Mouse (Mus musculus) MEL (cell line): Measurements from ENCODE around the gene Prdx1. TPM values are rescaled to one million over a fixed set of nuclear protein-coding genes. Genes with fewer than 3 reads are reported as not detected.

Source experiments
- DNase-seq: peaks from one replicate; pipeline ENCODE4 v3.0.0; 2011; ENCODE audit warnings: low read depth, low spot score
- H3K27ac ChIP-seq: 2 replicates; pipeline ENCODE4 v1.5.1; 2012; ENCODE audit warnings: low read depth, mild to moderate bottlenecking, control low read depth, low read length, moderate library complexity; ENCODE audit not compliant: control insufficient read depth
- H3K27me3 ChIP-seq, 2 experiments: fragments of 150-350 bp in 1 of 2; sonication (generic) in 1 of 2; 2 replicates each; pipeline ENCODE4 v1.6.1; 2012; ENCODE audit warnings: low read length in 2 of 2, mild to moderate bottlenecking in 2 of 2, improper control_type of control experiment in 1 of 2, moderate library complexity in 1 of 2; ENCODE audit not compliant: insufficient read depth in 2 of 2, control insufficient read depth in 1 of 2
- H3K36me3 ChIP-seq, 2 experiments: 2 replicates each; pipeline ENCODE4 v1.6.1; 2012 to 2014; ENCODE audit warnings: low read length in 2 of 2, improper control_type of control experiment in 1 of 2, inconsistent platforms in 1 of 2, mild to moderate bottlenecking in 1 of 2; ENCODE audit not compliant: insufficient read depth in 2 of 2, control insufficient read depth in 1 of 2
- H3K4me1 ChIP-seq, 2 experiments: fragments of 150-350 bp in 1 of 2; sonication (generic) in 1 of 2; 2 replicates each; pipeline ENCODE4 v1.6.1; 2012; ENCODE audit warnings: low read length in 2 of 2, improper control_type of control experiment in 1 of 2, mild to moderate bottlenecking in 1 of 2; ENCODE audit not compliant: insufficient read depth in 2 of 2, control insufficient read depth in 1 of 2
- H3K4me3 ChIP-seq, 2 experiments: fragments of 150-350 bp in 1 of 2; sonication (generic) in 1 of 2; 2 replicates each; pipeline ENCODE4 v1.5.1; 2012; ENCODE audit warnings: low read depth in 2 of 2, low read length in 2 of 2, mild to moderate bottlenecking in 2 of 2, moderate library complexity in 2 of 2, control low read depth in 1 of 2, improper control_type of control experiment in 1 of 2; ENCODE audit not compliant: control insufficient read depth in 1 of 2, insufficient read depth in 1 of 2
- H3K79me2 ChIP-seq: 2 replicates; pipeline ENCODE4 v1.6.1; 2012; ENCODE audit warnings: mild to moderate bottlenecking, low read length, moderate library complexity; ENCODE audit not compliant: control insufficient read depth, poor library complexity, insufficient read depth
- H3K9ac ChIP-seq: 2 replicates; pipeline ENCODE4 v1.6.1; 2012; ENCODE audit warnings: low read depth, mild to moderate bottlenecking, control low read depth, low read length, moderate library complexity; ENCODE audit not compliant: control insufficient read depth, poor library complexity, severe bottlenecking
- H3K9me3 ChIP-seq: fragments of 150-350 bp; sonication (generic); replicated peaks from 2 replicates; pipeline ENCODE4 v1.6.1; 2012; ENCODE audit warnings: mild to moderate bottlenecking, low read length, improper control_type of control experiment, moderate library complexity; ENCODE audit not compliant: insufficient read depth
- BHLHE40 ChIP-seq: IDR thresholded peaks from 2 replicates; pipeline ENCODE4 v1.6.1; 2012; ENCODE audit warnings: low read depth, mild to moderate bottlenecking, inconsistent platforms, low read length, improper control_type of control experiment, borderline replicate concordance
- CHD1 ChIP-seq: IDR thresholded peaks from 2 replicates; pipeline ENCODE4 v1.6.1; 2012; ENCODE audit warnings: low read depth, mild to moderate bottlenecking, inconsistent platforms, low read length, improper control_type of control experiment
- CHD2 ChIP-seq: IDR thresholded peaks from 2 replicates; pipeline ENCODE4 v1.6.1; 2011; ENCODE audit warnings: low read length, improper control_type of control experiment
- CTCF ChIP-seq, 3 experiments: IDR thresholded peaks in 2 of 3; conservative IDR thresholded peaks in 1 of 3; 2 replicates each; pipeline ENCODE4 v1.5.1; 2011 to 2012; ENCODE audit warnings: low read length in 3 of 3, low read depth in 2 of 3, mild to moderate bottlenecking in 2 of 3, improper control_type of control experiment in 1 of 3, inconsistent platforms in 1 of 3, mixed read lengths in 1 of 3, moderate library complexity in 1 of 3; ENCODE audit not compliant: control insufficient read depth in 1 of 3, insufficient read depth in 1 of 3, poor library complexity in 1 of 3, severe bottlenecking in 1 of 3
- E2F4 ChIP-seq: IDR thresholded peaks from 2 replicates; pipeline ENCODE4 v1.6.1; 2011; ENCODE audit warnings: low read depth, low read length, improper control_type of control experiment, borderline replicate concordance
- ELF1 ChIP-seq: IDR thresholded peaks from 2 replicates; pipeline ENCODE4 v1.6.1; 2014; ENCODE audit warnings: low read depth, mild to moderate bottlenecking, inconsistent platforms, low read length, improper control_type of control experiment, moderate library complexity
- EP300 ChIP-seq, 2 experiments: IDR thresholded peaks; 2 replicates each; pipeline ENCODE4 v1.6.1; 2011; ENCODE audit warnings: improper control_type of control experiment in 2 of 2, low read length in 2 of 2, low read depth in 1 of 2, mild to moderate bottlenecking in 1 of 2
- ETS1 ChIP-seq: IDR thresholded peaks from 2 replicates; pipeline ENCODE4 v1.6.1; 2012; ENCODE audit warnings: low read depth, mild to moderate bottlenecking, inconsistent platforms, low read length, improper control_type of control experiment, moderate library complexity
- GABPA ChIP-seq: IDR thresholded peaks from 2 replicates; pipeline ENCODE4 v1.6.1; 2012; ENCODE audit warnings: low read depth, mild to moderate bottlenecking, inconsistent platforms, low read length, improper control_type of control experiment, moderate library complexity
- GATA1 ChIP-seq: IDR thresholded peaks from 2 replicates; pipeline ENCODE4 v1.6.1; 2011; ENCODE audit warnings: low read depth, low read length, improper control_type of control experiment
- HCFC1 ChIP-seq: IDR thresholded peaks from 2 replicates; pipeline ENCODE4 v1.6.1; 2012; ENCODE audit warnings: low read depth, mild to moderate bottlenecking, inconsistent platforms, low read length, improper control_type of control experiment, moderate library complexity
- JUND ChIP-seq: IDR thresholded peaks from 2 replicates; pipeline ENCODE4 v1.6.1; 2011; ENCODE audit warnings: low read depth, mild to moderate bottlenecking, improper control_type of control experiment, low read length
- KAT2A ChIP-seq: conservative IDR thresholded peaks from 2 replicates; pipeline ENCODE4 v1.6.1; 2012; ENCODE audit warnings: low read depth, low read length, improper control_type of control experiment, inconsistent platforms
- MAFK ChIP-seq: IDR thresholded peaks from 2 replicates; pipeline ENCODE4 v1.6.1; 2011; ENCODE audit warnings: low read depth, mild to moderate bottlenecking, low read length, improper control_type of control experiment, borderline replicate concordance
- MAX ChIP-seq: IDR thresholded peaks from 2 replicates; pipeline ENCODE4 v1.6.1; 2011; ENCODE audit warnings: low read length, improper control_type of control experiment
- MAZ ChIP-seq: IDR thresholded peaks from 2 replicates; pipeline ENCODE4 v1.6.1; 2012; ENCODE audit warnings: low read depth, mild to moderate bottlenecking, inconsistent platforms, low read length, improper control_type of control experiment
- MEF2A ChIP-seq: IDR thresholded peaks from 2 replicates; pipeline ENCODE4 v1.6.1; 2014; ENCODE audit warnings: low read depth, mild to moderate bottlenecking, inconsistent platforms, low read length, improper control_type of control experiment; ENCODE audit not compliant: poor library complexity, insufficient replicate concordance, severe bottlenecking; ENCODE audit errors: extremely low read depth
- MXI1 ChIP-seq: IDR thresholded peaks from 2 replicates; pipeline ENCODE4 v1.6.1; 2011; ENCODE audit warnings: mild to moderate bottlenecking, low read depth, low read length, improper control_type of control experiment
- MYB ChIP-seq: IDR thresholded peaks from 2 replicates; pipeline ENCODE4 v1.6.1; 2011; ENCODE audit warnings: mild to moderate bottlenecking, low read depth, low read length, improper control_type of control experiment
- MYC ChIP-seq: IDR thresholded peaks from 2 replicates; pipeline ENCODE4 v1.6.1; 2011; ENCODE audit warnings: low read depth, mild to moderate bottlenecking, low read length, improper control_type of control experiment, moderate library complexity
- NELFE ChIP-seq: IDR thresholded peaks from 2 replicates; pipeline ENCODE4 v1.6.1; 2011; ENCODE audit warnings: low read depth, low read length, improper control_type of control experiment
- POLR2AphosphoS2 ChIP-seq: IDR thresholded peaks from 2 replicates; pipeline ENCODE4 v1.6.1; 2011; ENCODE audit warnings: low read length, improper control_type of control experiment
- POLR2AphosphoS5 ChIP-seq: IDR thresholded peaks from 2 replicates; pipeline ENCODE4 v1.6.1; 2012; ENCODE audit warnings: low read depth, borderline replicate concordance, mild to moderate bottlenecking, inconsistent platforms, low read length, moderate library complexity, mixed read lengths
- RAD21 ChIP-seq: IDR thresholded peaks from 2 replicates; pipeline ENCODE4 v1.6.1; 2011; ENCODE audit warnings: mild to moderate bottlenecking, low read depth, low read length, improper control_type of control experiment
- SIN3A ChIP-seq: IDR thresholded peaks from 2 replicates; pipeline ENCODE4 v1.6.1; 2012; ENCODE audit warnings: low read length, improper control_type of control experiment, inconsistent platforms
- TAL1 ChIP-seq: IDR thresholded peaks from 2 replicates; pipeline ENCODE4 v1.6.1; 2012; ENCODE audit warnings: mild to moderate bottlenecking, inconsistent platforms, low read length, moderate library complexity, mixed read lengths
- TBP ChIP-seq: IDR thresholded peaks from 2 replicates; pipeline ENCODE4 v1.8.0; 2011; ENCODE audit warnings: low read depth, low read length, improper control_type of control experiment
- TCF12 ChIP-seq: IDR thresholded peaks from 2 replicates; pipeline ENCODE4 v1.6.1; 2014; ENCODE audit warnings: low read depth, mild to moderate bottlenecking, inconsistent platforms, low read length, improper control_type of control experiment, moderate library complexity
- UBTF ChIP-seq: IDR thresholded peaks from 2 replicates; pipeline ENCODE4 v1.6.1; 2012; ENCODE audit warnings: low read depth, mild to moderate bottlenecking, inconsistent platforms, low read length, improper control_type of control experiment, moderate library complexity, borderline replicate concordance; ENCODE audit not compliant: insufficient read depth
- USF1 ChIP-seq: IDR thresholded peaks from 2 replicates; pipeline ENCODE4 v1.6.1; 2014; ENCODE audit warnings: low read depth, mild to moderate bottlenecking, inconsistent platforms, low read length, improper control_type of control experiment, moderate library complexity
- ZC3H11A ChIP-seq: IDR thresholded peaks from 2 replicates; pipeline ENCODE4 v1.6.1; 2012; ENCODE audit warnings: low read depth, mild to moderate bottlenecking, inconsistent platforms, low read length, improper control_type of control experiment
- ZMIZ1 ChIP-seq: IDR thresholded peaks from 2 replicates; pipeline ENCODE4 v1.6.1; 2012; ENCODE audit warnings: low read depth, mild to moderate bottlenecking, inconsistent platforms, low read length, improper control_type of control experiment, moderate library complexity
- ZNF384 ChIP-seq: IDR thresholded peaks from 2 replicates; pipeline ENCODE4 v1.6.1; 2012; ENCODE audit warnings: low read depth, mild to moderate bottlenecking, inconsistent platforms, low read length, improper control_type of control experiment
- polyA plus RNA-seq, 2 experiments: library from polyadenylated mRNA; stranded (reverse) in 1 of 2; unstranded in 1 of 2; fragments of >175 nt in 1 of 2; fragments of >200 nt in 1 of 2; gene quantifications; 2 replicates each; pipeline versions ENCODE4 v1.2.1 to v1.2.4; 2012; ENCODE audit warnings: low replicate concordance in 2 of 2, low read depth in 1 of 2; ENCODE audit not compliant: insufficient read length in 2 of 2, insufficient read depth in 1 of 2, missing spikeins in 1 of 2
- total RNA-seq: library from RNA; depleted of rRNA; stranded (reverse); fragments of 300-350 nt; gene quantifications from 2 replicates; pipeline ENCODE4 v1.2.3, GENCODE M21; 2012

Gene Prdx1
- total and polyA plus RNA-seq, 3 experiments, result 223 to 416 TPM; not detected in 1

DNA sequence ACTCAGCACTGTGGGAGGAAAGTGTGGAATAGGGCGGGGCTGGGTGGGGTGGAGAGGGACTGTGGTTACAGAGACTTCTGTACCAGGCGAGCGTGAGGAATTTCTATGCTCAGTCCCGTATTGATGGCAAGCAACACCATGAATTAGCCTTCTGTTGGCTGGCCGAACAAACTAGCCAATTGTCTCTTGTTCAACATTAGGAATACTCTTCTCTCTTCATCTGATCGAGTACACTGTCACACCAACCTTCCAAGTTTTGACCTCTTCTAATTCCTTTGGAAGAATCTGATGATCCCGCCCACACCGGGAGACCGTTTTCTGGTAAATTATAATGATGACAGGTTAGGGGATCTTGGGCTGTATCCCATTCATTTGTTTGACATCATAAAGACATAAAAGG, 22.3 kb downstream of the Prdx1 start:
- no peaks in the 10 kb centered on the region for H3K27me3 ChIP-seq

DNA sequence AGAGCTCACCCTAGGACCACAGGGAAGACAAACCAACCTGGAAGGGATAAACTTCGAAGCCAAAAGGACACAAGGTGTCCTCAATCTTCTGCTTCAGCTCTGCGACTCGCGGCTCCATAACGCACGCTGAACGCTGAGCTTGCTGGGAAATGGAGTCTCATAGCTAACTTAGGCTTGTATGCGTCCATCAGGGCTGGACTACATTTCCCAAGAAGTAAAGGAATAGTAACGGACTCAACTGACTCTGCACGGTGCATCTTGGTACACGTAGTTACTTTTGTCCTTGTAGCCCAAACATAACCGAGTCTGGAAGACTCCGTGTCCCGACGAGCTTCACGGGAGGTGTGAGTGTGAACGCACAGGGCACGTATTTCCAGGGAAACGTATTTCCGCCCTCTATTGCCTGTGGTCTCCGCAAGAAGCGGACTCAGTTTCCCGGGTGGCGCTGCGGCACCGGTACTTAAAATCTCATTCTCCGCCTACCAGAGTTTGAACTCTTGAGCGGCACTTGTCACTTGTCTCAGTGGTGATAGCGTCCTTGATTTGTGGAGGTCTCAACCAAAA, 22.9 kb downstream of the Prdx1 start, which contains the start of the genes Mmachc and Ccdc163:
TSS of gene Mmachc (minus strand) at position 206 of the 564 bp plus-strand sequence.
TSS of gene Ccdc163 (plus strand) at position 309 of the 564 bp plus-strand sequence.
- Histone ChIP-seq H3K27ac (peak within 1 kb of the TSS; percentile 63), H3K27me3 (no peaks in the 10 kb centered on the region), H3K4me3 (peak within 1 kb of the TSS; percentile 71 to 73), H3K9me3 (no peaks in the 10 kb centered on the region), H3K79me2 (peaks cover 6% of the 10 kb centered on the region), H3K36me3 (peaks cover 1 to 19% of the 10 kb centered on the region in 2 experiments; a peak in 3 of 4 replicates), H3K9ac (peak within 1 kb of the TSS; percentile 76), H3K4me1 (peaks cover 0 to 12% of the 10 kb centered on the region in 2 experiments; a peak in 3 of 4 replicates)
- DNase-seq, result peak; percentile 99
- no peak; a peak in 1 of 4 replicates for TF ChIP-seq EP300 (IDR thresholded peaks at IDR 0.05; ENCODE audit: low read depth in 1 of 2, low read length in 2 of 2)
- TF ChIP-seq MEF2A, result no peak
- no peak for TF ChIP-seq POLR2AphosphoS5
- TF ChIP-seq ZNF384, result no peak
- peak; percentile 78; the same call in 1 of the 2 replicates for TF ChIP-seq ZMIZ1
- no peak for TF ChIP-seq RAD21
- peak; percentile 77; the same call in 1 of the 2 replicates for TF ChIP-seq ELF1
- peak; percentile 60 for TF ChIP-seq TCF12
- peak; percentile 96 for TF ChIP-seq HCFC1
- peak; percentile 72 for TF ChIP-seq NELFE
- TF ChIP-seq MYC, result peak; percentile 96
- peak; percentile 8; the same call in 1 of the 2 replicates for TF ChIP-seq ETS1
- no peak for TF ChIP-seq BHLHE40
- no peak for TF ChIP-seq JUND
- TF ChIP-seq USF1, result no peak; the same call in 1 of the 2 replicates
- TF ChIP-seq CHD2, result peak; percentile 72
- TF ChIP-seq TAL1, result no peak
- peak; percentile 96 for TF ChIP-seq SIN3A
- no peak for TF ChIP-seq GABPA
- TF ChIP-seq CHD1, result no peak
- no peak for TF ChIP-seq UBTF
- no peak for TF ChIP-seq CTCF (IDR thresholded peaks at IDR 0.05 in 2 of 3, conservative IDR thresholded peaks at IDR 0.05 in 1 of 3; ENCODE audit: control insufficient read depth in 1 of 3, insufficient read depth in 1 of 3, low read depth in 2 of 3, low read length in 3 of 3, poor library complexity in 1 of 3, severe bottlenecking in 1 of 3)
- TF ChIP-seq MAX, result peak; percentile 90; the same call in 1 of the 2 replicates
- no peak for TF ChIP-seq E2F4

More for the DNA sequence above, 22.3 kb downstream of the Prdx1 start:
- peaks cover 6% of the 10 kb centered on the region for H3K79me2 ChIP-seq
- H3K4me3 ChIP-seq, result peak overlapping the region; percentile 70 to 71
- peak overlapping the region; percentile 62 for H3K27ac ChIP-seq
- H3K9me3 ChIP-seq, result no peaks in the 10 kb centered on the region
- H3K9ac ChIP-seq, result peak overlapping the region; percentile 76
- TF ChIP-seq TBP, result no peak
- no peak for TF ChIP-seq USF1
- TF ChIP-seq MYB, result no peak
- TF ChIP-seq POLR2AphosphoS2, result no peak
- no peak for TF ChIP-seq E2F4
- TF ChIP-seq MAFK, result no peak
- TF ChIP-seq MYC, result no peak
- no peak for TF ChIP-seq MAZ
- TF ChIP-seq CHD2, result no peak
- TF ChIP-seq KAT2A, result no peak
- no peak for TF ChIP-seq GABPA
- no peak for TF ChIP-seq MXI1
- TF ChIP-seq ETS1, result no peak
- no peak for TF ChIP-seq ZC3H11A
- no peak for TF ChIP-seq NELFE
- TF ChIP-seq GATA1, result no peak
- no peak for TF ChIP-seq UBTF
- no peak for TF ChIP-seq BHLHE40
- TF ChIP-seq TCF12, result no peak
- peaks cover 0 to 12% of the 10 kb centered on the region in 2 experiments; a peak in 3 of 4 replicates for H3K4me1 ChIP-seq
- peak; percentile 49 for DNase-seq
- H3K36me3 ChIP-seq, result peaks cover 1 to 19% of the 10 kb centered on the region in 2 experiments; a peak in 3 of 4 replicates
